Mouse (Mus musculus) forebrain, embryonic 16.5 days (tissue): Measurements from ENCODE around the gene Nsun2. TPM values are rescaled to one million over a fixed set of nuclear protein-coding genes. Genes with fewer than 3 reads are reported as not detected.
"Not testable (repeated sequence)": the region's sequence is repeated elsewhere in the genome, so short reads cannot be mapped to it uniquely, and the experiment has no call there.

Experiments used
- ATAC-seq: fragments of 200-750 bp; cut with Nextera tagmentation; 2 replicates; pipeline ENCODE4 v1.8.0; 2017; ENCODE audit warnings: mild to moderate bottlenecking, moderate library complexity
- H3K27ac ChIP-seq: fragments of 300-500 bp; sonication (generic); 2 replicates; pipeline ENCODE4 v1.5.1; 2014; ENCODE audit warnings: low read length, control low read depth
- H3K27me3 ChIP-seq: fragments of 300-500 bp; sonication (generic); replicated peaks from 2 replicates; pipeline ENCODE4 v1.6.1; 2014; ENCODE audit warnings: low read length; ENCODE audit not compliant: control insufficient read depth, insufficient read depth
- H3K36me3 ChIP-seq: fragments of 300-500 bp; sonication (generic); 2 replicates; pipeline ENCODE4 v1.6.1; 2014; ENCODE audit not compliant: control insufficient read depth, insufficient read depth
- H3K4me1 ChIP-seq: fragments of 300-500 bp; sonication (generic); replicated peaks from 2 replicates; pipeline ENCODE4 v1.6.1; 2014; ENCODE audit warnings: low read length; ENCODE audit not compliant: control insufficient read depth, insufficient read depth
- H3K4me2 ChIP-seq: fragments of 300-500 bp; sonication (generic); 2 replicates; pipeline ENCODE4 v1.6.1; 2014; ENCODE audit warnings: mild to moderate bottlenecking, low read length, control low read depth
- H3K4me3 ChIP-seq: fragments of 300-500 bp; sonication (generic); replicated peaks from 2 replicates; pipeline ENCODE4 v1.5.1; 2014; ENCODE audit warnings: mild to moderate bottlenecking, low read length, control low read depth
- H3K9ac ChIP-seq: fragments of 300-500 bp; sonication (generic); replicated peaks from 2 replicates; pipeline ENCODE4 v1.6.1; 2014; ENCODE audit warnings: low read depth, low read length, control low read depth
- H3K9me3 ChIP-seq: fragments of 300-500 bp; sonication (generic); 2 replicates; pipeline ENCODE4 v1.6.1; 2016; ENCODE audit warnings: low read length; ENCODE audit not compliant: control insufficient read depth
- WGBS: fragments of 180-500 bp; shearing (Covaris S2); extraction: QIAGEN DNeasy Blood & Tissue Kit; methylation state at CpG from one replicate; pipeline ENCODE4 v1.1.7; 2014; 5-methylcytosine and 5-hydroxymethylcytosine counted together
- polyA plus RNA-seq: library from polyadenylated mRNA; unstranded; fragments of >200 nt; fragmentation: Nextera tagmentation; extraction: Ambion mirVana; gene quantifications from 2 replicates; pipeline ENCODE4 v1.2.1, GENCODE M21; 2015

The Nsun2 gene
- polyA plus RNA-seq, 1 experiment from 2014 or later = 90.8 TPM

DNA sequence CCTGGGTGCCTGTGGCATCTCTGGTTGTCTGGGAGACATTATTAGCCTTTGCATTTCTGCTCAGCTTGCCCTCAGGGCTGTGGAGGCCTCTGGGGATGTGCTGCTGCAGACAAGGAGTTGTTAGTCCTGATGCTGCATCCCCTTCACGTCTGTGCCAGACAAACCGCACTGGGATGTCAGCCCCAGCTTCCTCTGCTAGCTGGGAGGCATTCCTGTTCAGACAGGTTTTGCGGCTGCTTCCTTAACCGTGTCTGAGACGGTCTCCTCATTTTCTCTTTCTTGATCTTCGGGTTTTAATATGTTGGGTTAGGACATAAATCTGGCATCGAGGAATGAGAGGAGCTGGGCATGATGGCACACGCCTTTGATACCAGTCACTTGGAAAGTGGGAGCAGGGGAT, 58.7 kb downstream of the Nsun2 start:
- Histone ChIP-seq H3K4me2 (no peak overlapping the region), H3K27me3 (no peaks in the 10 kb centered on the region), H3K27ac (no peak overlapping the region), H3K36me3 (no peaks in the 10 kb centered on the region), H3K4me3 (no peak overlapping the region), H3K9ac (no peak overlapping the region), H3K9me3 (no peaks in the 10 kb centered on the region), H3K4me1 (no peaks in the 10 kb centered on the region)
- ATAC-seq = no peak
- 91% methylated on average over 8 of the region's 8 CpGs for WGBS

DNA sequence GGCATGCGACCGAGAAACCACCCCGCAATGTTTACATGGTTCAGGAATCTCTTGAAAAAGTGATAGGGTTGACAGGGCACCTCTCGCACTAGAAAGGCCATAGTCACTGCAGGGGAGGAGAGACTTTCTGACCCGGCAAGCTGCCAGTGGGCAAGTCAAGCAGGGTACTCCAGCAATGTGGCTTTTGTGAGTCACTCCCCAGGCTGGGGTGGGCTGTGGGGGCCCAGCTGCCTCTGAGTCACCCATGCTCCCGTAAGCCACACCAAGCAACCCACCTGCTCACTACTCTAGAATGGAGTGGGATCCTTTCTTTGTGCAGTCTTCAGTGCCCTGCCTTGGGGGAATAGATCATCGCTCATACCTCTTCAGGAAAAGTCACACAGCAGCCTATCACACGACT, 59.9 kb downstream of the Nsun2 start:
- no peak for ATAC-seq
- no peak overlapping the region for H3K4me2 ChIP-seq
- H3K36me3 ChIP-seq = no peaks in the 10 kb centered on the region
- H3K9ac ChIP-seq = no peak overlapping the region
- WGBS = 83% methylated on average over 8 of the region's 8 CpGs
- no peak overlapping the region for H3K4me3 ChIP-seq
- no peaks in the 10 kb centered on the region for H3K27me3 ChIP-seq
- no peaks in the 10 kb centered on the region for H3K9me3 ChIP-seq
- no peak overlapping the region for H3K27ac ChIP-seq
- no peaks in the 10 kb centered on the region for H3K4me1 ChIP-seq

DNA sequence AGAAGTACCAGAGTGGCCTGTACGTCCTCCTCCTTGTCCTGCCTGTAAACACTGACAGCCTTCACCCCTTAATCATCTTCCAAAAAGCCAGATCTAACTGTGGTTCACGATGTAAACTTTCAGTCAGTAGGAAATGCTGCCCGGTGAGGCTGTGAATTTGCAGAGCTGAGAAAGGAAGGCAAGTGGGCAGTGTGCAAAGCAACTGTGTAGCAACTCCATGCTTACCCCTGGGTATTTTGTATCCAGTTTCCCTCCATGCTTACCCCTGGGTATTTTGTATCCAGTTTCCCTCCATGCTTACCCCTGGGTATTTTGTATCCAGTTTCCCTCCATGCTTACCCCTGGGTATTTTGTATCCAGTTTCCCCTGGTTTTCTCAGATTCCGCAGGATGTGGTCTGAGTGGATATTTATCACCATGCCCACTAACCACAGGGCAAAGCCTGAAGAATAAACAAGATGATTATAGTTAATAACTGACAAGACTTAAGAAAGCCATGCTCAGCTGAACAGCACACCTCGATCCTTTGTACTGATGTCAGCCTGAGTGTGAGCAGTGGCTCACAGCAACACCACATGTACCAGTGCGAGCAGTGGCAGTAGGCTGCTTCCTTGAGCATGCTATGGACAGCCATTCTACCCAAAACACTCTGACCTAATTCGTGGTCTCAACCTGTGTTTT, 61.2 kb downstream of the Nsun2 start:
- no peaks in the 10 kb centered on the region for H3K27me3 ChIP-seq
- no peak overlapping the region for H3K4me2 ChIP-seq
- 85% methylated on average over 7 of the region's 7 CpGs for WGBS
- no peaks in the 10 kb centered on the region for H3K36me3 ChIP-seq
- H3K9ac ChIP-seq = no peak overlapping the region
- H3K9me3 ChIP-seq = no peaks in the 10 kb centered on the region
- H3K4me3 ChIP-seq = no peak overlapping the region
- no peaks in the 10 kb centered on the region for H3K4me1 ChIP-seq
- no peak for ATAC-seq
- H3K27ac ChIP-seq = no peak overlapping the region

DNA sequence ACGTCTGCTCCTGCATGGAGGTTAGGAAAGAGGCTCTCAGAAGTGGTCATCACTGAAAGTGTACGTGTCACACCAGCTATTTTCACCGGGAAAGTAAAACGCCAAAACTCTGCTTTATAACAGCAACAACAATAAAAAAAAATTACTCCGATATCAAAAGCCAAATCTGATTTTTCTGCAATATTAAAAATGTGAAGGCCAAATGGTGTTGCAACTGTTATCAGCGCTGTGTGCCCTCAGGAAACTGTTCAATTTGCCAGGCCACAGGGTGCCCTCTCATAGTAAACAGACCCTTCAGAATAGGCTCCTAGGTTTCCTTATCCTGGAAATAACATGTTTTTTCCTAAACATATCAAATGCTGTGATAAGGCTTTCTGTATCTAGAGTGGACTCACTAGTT, 62.4 kb downstream of the Nsun2 start:
- Histone ChIP-seq H3K27ac (no peak overlapping the region), H3K9me3 (no peaks in the 10 kb centered on the region), H3K36me3 (no peaks in the 10 kb centered on the region), H3K4me3 (no peak overlapping the region), H3K4me1 (no peaks in the 10 kb centered on the region), H3K9ac (no peak overlapping the region), H3K4me2 (no peak overlapping the region), H3K27me3 (no peaks in the 10 kb centered on the region)
- WGBS = 90% methylated on average over 6 of the region's 6 CpGs
- ATAC-seq = no peak

DNA sequence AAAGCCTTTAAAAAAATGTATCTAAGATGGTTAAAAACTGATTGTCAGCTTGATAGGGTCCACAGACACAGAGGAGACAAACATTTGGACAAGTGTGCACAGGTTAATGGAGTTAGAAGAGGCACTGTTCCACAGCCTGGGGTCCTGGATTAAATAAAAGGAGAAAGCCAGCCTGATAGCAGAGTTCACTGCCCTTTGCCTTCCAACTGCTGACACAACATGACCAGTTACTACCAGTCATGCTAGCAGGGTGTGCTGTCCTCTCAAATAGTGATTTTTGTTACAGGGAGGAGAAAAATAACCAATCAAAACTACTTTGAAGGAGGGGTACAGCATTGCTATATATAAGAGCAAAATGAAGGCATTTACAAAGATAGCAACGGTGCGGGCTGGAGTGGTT, 63.0 kb downstream of the Nsun2 start:
- ATAC-seq = no peak
- H3K36me3 ChIP-seq = no peaks in the 10 kb centered on the region
- H3K9me3 ChIP-seq = no peaks in the 10 kb centered on the region
- no peak overlapping the region for H3K27ac ChIP-seq
- H3K9ac ChIP-seq = no peak overlapping the region
- H3K4me2 ChIP-seq = no peak overlapping the region
- H3K4me1 ChIP-seq = no peaks in the 10 kb centered on the region
- H3K27me3 ChIP-seq = no peaks in the 10 kb centered on the region
- 92% methylated on average over 2 of the region's 2 CpGs for WGBS
- H3K4me3 ChIP-seq = no peak overlapping the region

DNA sequence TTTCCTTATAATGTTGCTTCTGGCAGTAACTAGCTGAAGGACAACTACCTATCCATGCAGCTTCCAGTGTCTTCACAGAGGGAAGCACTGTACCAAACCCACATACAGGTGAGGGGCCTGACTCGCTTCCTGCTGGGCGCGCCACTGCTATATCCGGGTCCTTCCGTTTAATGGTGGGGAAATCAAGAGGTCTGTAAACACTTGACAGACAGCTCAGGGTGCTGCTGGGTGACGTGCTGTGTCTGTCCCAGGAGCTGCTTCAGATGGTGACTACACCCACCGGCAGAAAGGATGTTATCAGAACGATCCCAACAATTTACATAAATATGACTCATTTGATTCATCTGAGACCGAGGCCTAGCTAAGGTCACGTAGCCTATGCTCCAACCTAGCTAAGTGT, 65.3 kb downstream of the Nsun2 start:
- Histone ChIP-seq H3K4me3 (no peak overlapping the region), H3K9ac (no peak overlapping the region), H3K27ac (no peak overlapping the region), H3K36me3 (no peaks in the 10 kb centered on the region), H3K4me2 (no peak overlapping the region), H3K9me3 (no peaks in the 10 kb centered on the region), H3K4me1 (no peaks in the 10 kb centered on the region), H3K27me3 (no peaks in the 10 kb centered on the region)
- WGBS = 95% methylated on average over 10 of the region's 10 CpGs
- no peak for ATAC-seq

DNA sequence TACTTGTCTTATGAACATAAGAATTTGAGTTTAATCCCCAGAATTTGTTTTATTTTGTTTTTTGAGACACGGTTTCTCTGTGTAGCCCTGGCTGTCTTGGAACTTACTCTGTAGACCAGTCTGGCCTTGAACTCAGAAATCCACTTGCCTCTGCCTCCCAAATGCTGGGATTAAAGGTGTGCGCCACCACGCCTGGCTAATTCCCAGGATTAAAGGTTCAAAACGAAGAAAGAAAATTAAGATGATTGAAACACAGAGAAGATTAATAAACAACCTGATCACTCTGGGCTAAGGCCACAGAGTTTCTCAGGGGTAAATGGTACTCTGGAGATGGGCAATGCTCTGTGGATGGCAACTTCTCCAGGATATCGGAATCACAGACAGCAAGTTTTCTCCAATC, 67.3 kb downstream of the Nsun2 start:
- not testable (repeated sequence) for H3K9ac ChIP-seq, H3K4me3 ChIP-seq, H3K27ac ChIP-seq, H3K4me2 ChIP-seq, H3K36me3 ChIP-seq, H3K27me3 ChIP-seq, H3K9me3 ChIP-seq, H3K4me1 ChIP-seq, ATAC-seq
- WGBS = 90% methylated on average over 5 of the region's 5 CpGs

DNA sequence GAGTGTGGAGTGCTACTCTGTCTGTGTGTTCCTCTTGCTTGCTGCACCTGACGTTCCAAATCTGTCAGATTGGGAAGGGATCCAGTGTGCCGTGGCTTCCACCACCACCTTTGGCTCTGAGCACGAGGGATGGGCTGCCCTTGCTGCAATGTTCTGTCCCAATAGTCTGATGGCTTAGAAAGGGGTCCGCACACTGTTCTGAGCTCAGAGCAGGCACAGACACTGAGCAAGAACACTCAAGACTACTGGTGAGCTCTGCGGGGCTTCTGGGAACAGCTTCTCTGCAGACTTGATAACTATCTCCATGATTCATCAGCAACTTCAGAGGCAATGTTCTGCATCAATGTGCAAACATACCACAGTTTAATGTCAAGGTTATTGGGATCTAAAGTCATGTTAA, 67.8 kb downstream of the Nsun2 start:
- Histone ChIP-seq H3K4me2 (no peak overlapping the region), H3K27ac (no peak overlapping the region), H3K9ac (no peak overlapping the region), H3K4me3 (no peak overlapping the region), H3K4me1 (no peaks in the 10 kb centered on the region), H3K36me3 (no peaks in the 10 kb centered on the region), H3K27me3 (no peaks in the 10 kb centered on the region), H3K9me3 (no peaks in the 10 kb centered on the region)
- ATAC-seq = no peak
- 92% methylated on average over 5 of the region's 5 CpGs for WGBS

DNA sequence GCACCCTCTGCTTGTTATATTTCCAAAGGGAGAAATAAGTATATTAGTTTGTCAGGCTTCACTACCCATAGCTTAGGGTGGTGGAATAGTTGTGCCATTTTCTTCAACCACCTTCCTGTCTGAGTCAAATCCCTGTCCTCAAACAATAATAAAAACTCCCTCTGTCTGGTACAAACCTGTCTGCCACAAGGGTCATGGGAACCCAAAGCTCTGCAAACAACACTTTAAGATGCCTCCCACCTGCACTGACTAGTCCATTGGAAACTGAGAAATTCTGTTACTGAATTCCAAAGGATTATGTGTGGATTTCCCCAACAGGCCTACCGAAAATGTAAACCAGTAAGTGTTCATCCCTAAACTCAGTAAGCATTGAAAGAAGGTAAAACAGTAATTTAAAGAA, 71.1 kb downstream of the Nsun2 start:
- WGBS = 90% methylated on average over 1 of the region's 1 CpGs
- no peak for ATAC-seq

DNA sequence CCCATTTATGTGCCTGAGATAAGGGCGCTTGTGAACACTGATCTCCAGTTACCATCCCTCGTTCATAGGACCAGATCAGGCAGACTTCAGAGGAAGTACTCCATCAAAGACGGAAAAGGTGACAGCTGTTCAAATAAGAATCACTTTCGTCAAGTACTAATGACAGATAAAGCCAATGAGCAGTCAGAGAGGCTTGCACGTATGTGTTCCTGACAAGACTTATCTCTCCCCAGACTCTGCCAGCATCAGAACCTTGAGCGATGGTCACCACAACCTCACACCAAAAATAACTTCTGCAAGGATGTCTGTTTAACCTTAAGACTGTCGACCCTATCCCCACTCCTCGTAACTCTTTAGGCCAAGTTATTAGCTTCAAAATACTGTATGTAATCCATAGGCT, 75.2 kb downstream of the Nsun2 start:
- 90% methylated on average over 8 of the region's 8 CpGs for WGBS

More for the DNA sequence above, 71.1 kb downstream of the Nsun2 start:
- H3K4me3 ChIP-seq = no peak overlapping the region
- no peaks in the 10 kb centered on the region for H3K4me1 ChIP-seq
- H3K27ac ChIP-seq = no peak overlapping the region
- H3K36me3 ChIP-seq = no peaks in the 10 kb centered on the region
- no peak overlapping the region for H3K9ac ChIP-seq
- no peaks in the 10 kb centered on the region for H3K9me3 ChIP-seq
- no peak overlapping the region for H3K4me2 ChIP-seq
- no peaks in the 10 kb centered on the region for H3K27me3 ChIP-seq

More for the DNA sequence above, 75.2 kb downstream of the Nsun2 start:
- Histone ChIP-seq H3K4me1 (peaks cover 17% of the 10 kb centered on the region), H3K36me3 (no peaks in the 10 kb centered on the region), H3K27ac (no peak overlapping the region), H3K9ac (no peak overlapping the region), H3K4me3 (no peak overlapping the region), H3K4me2 (no peak overlapping the region), H3K9me3 (no peaks in the 10 kb centered on the region), H3K27me3 (no peaks in the 10 kb centered on the region)
- ATAC-seq = no peak
